Mouse (Mus musculus): ENCODE measurements around the gene Os9.

DNA sequence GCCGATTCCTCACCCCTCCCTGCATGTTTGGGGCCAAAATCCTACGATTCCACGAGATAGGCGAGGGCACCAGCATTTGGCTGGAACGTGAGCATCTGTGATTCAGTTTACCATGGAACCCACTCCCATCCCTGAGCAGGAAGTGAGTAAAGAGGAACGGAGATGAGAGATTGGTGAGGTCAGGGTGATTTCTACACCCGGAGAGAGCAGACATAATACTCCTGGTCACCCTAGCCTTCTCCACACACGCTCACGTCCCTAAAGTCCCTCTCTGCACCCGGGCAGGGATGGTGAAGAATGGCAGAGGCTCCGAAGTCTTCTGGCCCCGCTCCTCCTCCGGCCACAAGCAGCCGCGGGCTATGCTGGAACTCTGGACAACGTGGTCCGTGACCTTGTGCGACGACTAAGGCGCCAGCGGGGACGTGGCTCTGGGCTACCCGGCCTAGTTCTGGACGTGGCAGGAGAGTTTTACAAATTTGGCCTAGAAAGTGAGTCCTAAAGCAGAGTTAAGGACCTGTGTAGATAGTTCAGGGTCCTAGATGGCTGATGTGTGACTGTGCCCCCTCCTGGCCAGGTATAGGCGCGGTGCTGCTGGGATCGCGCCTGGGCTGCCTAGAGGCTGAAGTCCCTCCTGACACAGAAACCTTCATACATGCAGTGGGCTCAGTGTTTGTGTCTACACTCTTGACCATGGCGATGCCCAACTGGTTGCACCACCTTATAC, 71.4 kb downstream of the Os9 start:
- no peak for TF ChIP-seq POLR2A (IDR thresholded peaks at IDR 0.05; ENCODE audit: control insufficient read depth, low read depth, low read length)
- no peak for TF ChIP-seq CTCF (IDR thresholded peaks at IDR 0.05; ENCODE audit: control insufficient read depth, insufficient read depth, insufficient replicate concordance, low read depth, low read length)

Measured in testis, adult 2 months (tissue).